Mouse (Mus musculus) neural tube, embryonic 14.5 days (tissue): ENCODE measurements at regions not wholly inside any gene's neighbourhood (a gene's known extent, or its start where the extent isn't known, plus 50 kb on each side); places are given as distances from the start of the nearest gene placed in this dataset.

Source experiments
- ATAC-seq: fragments of 200-750 bp; cut with Nextera tagmentation; 2 replicates; pipeline ENCODE4 v1.8.0; 2017; ENCODE audit warnings: low read depth, mild to moderate bottlenecking, moderate TSS enrichment, moderate library complexity
- H3K27ac ChIP-seq: fragments of 300-500 bp; sonication (generic); 2 replicates; pipeline ENCODE4 v1.5.1; 2014; ENCODE audit warnings: low read depth, mild to moderate bottlenecking, control low read depth, low read length, moderate library complexity, mixed read lengths
- H3K27me3 ChIP-seq: fragments of 300-500 bp; sonication (generic); 2 replicates; pipeline ENCODE4 v1.6.1; 2014; ENCODE audit warnings: low read length; ENCODE audit not compliant: control insufficient read depth, insufficient read depth
- H3K36me3 ChIP-seq: fragments of 300-500 bp; sonication (generic); 2 replicates; pipeline ENCODE4 v1.6.1; 2014; ENCODE audit warnings: low read length, mixed read lengths; ENCODE audit not compliant: control insufficient read depth, insufficient read depth
- H3K4me1 ChIP-seq: fragments of 300-500 bp; sonication (generic); 2 replicates; pipeline ENCODE4 v1.6.1; 2014; ENCODE audit warnings: low read length; ENCODE audit not compliant: control insufficient read depth, insufficient read depth
- H3K4me2 ChIP-seq: fragments of 300-500 bp; sonication (generic); 2 replicates; pipeline ENCODE4 v1.6.1; 2014; ENCODE audit warnings: mild to moderate bottlenecking, low read depth, low read length, control low read depth
- H3K4me3 ChIP-seq: fragments of 300-500 bp; sonication (generic); 2 replicates; pipeline ENCODE4 v1.5.1; 2014; ENCODE audit warnings: low read depth, low read length, control low read depth, mixed read lengths
- H3K9ac ChIP-seq: fragments of 300-500 bp; sonication (generic); replicated peaks from 2 replicates; pipeline ENCODE4 v1.6.1; 2014; ENCODE audit warnings: low read depth, mild to moderate bottlenecking, control low read depth, low read length, mixed read lengths
- H3K9me3 ChIP-seq: fragments of 300-500 bp; sonication (generic); 2 replicates; pipeline ENCODE4 v1.6.1; 2016; ENCODE audit warnings: low read length; ENCODE audit not compliant: control insufficient read depth
- WGBS: fragments of 180-500 bp; shearing (Covaris S2); extraction: QIAGEN DNeasy Blood & Tissue Kit; methylation state at CpG from one replicate; pipeline ENCODE4 v1.1.7; 2014; 5-methylcytosine and 5-hydroxymethylcytosine counted together

DNA sequence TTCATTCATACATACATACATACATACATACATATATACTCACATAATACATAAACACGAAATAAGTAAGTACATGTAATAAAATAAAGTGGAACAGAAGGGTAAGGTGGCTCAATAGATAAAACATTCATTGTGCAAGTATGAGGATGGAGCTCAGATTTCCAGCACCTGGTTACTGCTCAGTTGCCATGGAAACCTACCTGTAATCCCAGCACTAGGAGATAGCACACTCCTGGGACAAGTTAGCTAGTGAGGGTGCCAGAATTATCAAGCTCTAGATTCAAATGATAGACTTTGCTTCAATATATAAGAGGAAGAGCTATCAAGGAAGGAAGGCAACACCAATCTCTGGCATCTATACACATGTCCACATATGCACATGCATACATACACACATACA lies 184.8 kb upstream of the Tcf21 start:
- 0 out of 2 replicates have a peak, but pooled peaks have one; percentile 31 for ATAC-seq
- Histone ChIP-seq H3K9ac (no peak overlapping the region), H3K4me2 (no peak overlapping the region), H3K27me3 (no peaks in the 10 kb centered on the region), H3K9me3 (no peaks in the 10 kb centered on the region), H3K27ac (no peak overlapping the region), H3K4me1 (no peaks in the 10 kb centered on the region), H3K36me3 (no peaks in the 10 kb centered on the region), H3K4me3 (no peak overlapping the region)
- WGBS = 80% methylated on average over 1 of the region's 1 CpGs

DNA sequence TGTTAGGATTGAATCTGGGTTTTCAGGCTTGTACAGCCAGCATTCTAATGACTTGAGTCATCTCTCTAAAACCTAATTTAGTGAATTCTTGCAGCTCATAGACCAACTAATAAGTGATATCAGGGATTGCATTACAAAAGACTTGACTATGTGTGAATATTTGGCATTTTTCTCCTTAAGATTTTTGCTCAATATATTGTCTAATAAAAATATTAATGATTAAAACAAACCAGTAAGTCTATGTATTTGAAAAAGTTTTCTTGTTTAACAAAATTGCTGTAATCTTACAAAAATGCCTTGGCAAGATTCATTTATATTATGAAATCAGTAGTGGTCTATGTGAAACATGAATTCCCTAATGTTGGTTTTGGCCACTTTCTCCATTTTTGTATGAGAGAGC lies 183.7 kb upstream of the Tcf21 start:
- H3K4me2 ChIP-seq = no peak overlapping the region
- no peaks in the 10 kb centered on the region for H3K36me3 ChIP-seq
- H3K4me3 ChIP-seq = no peak overlapping the region
- no peaks in the 10 kb centered on the region for H3K27me3 ChIP-seq
- no peaks in the 10 kb centered on the region for H3K4me1 ChIP-seq
- H3K9me3 ChIP-seq = no peaks in the 10 kb centered on the region
- ATAC-seq = no peak
- H3K27ac ChIP-seq = no peak overlapping the region
- H3K9ac ChIP-seq = no peak overlapping the region

DNA sequence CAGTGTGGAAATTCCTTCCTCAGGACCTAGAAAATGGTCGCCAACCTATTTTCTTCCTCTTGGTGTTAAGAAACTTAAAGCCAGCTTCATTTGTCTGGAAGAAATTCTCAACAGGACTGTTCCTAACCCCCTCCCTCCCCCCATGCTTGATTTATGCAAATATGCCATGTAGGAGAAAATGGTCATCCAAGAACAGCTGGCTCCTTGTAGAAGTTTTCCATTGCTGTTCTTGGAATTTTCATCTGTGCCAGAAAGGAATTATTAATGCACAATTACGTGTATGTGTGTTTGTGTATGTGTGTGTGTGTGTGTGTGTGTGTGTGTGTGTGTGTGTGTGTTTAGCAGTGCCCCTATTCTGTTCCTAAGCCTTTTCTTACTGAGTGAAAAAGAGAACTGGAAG lies 178.6 kb upstream of the Tcf21 start:
- no peak for ATAC-seq
- H3K9me3 ChIP-seq = no peaks in the 10 kb centered on the region
- no peaks in the 10 kb centered on the region for H3K27me3 ChIP-seq
- no peak overlapping the region for H3K9ac ChIP-seq
- no peak overlapping the region for H3K4me3 ChIP-seq
- no peak overlapping the region for H3K4me2 ChIP-seq
- H3K36me3 ChIP-seq = no peaks in the 10 kb centered on the region
- no peaks in the 10 kb centered on the region for H3K4me1 ChIP-seq
- WGBS = 87% methylated on average over 2 of the region's 2 CpGs
- H3K27ac ChIP-seq = no peak overlapping the region

DNA sequence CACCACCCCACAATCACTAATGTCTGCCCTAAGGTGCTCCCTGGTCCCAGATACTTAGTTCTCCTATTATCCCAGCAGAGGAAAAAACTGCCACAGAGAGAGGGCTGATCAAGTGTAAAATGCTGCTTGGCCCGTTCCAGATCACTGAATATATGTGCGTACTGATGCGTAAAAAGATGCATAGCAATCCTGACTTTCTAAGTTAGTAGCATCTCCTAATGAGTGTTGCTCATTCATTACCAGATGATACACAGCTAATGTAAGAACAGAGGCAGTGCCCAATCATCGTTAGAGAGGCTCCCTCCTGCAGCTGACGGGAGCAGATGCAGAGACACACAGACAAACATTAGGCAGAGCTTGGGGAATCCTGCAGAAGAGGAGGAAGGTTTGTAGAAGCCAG lies 177.6 kb upstream of the Tcf21 start:
- no peaks in the 10 kb centered on the region for H3K36me3 ChIP-seq
- no peaks in the 10 kb centered on the region for H3K27me3 ChIP-seq
- H3K4me3 ChIP-seq = no peak overlapping the region
- H3K4me2 ChIP-seq = no peak overlapping the region
- 80% methylated on average over 5 of the region's 5 CpGs for WGBS
- no peaks in the 10 kb centered on the region for H3K4me1 ChIP-seq
- H3K9me3 ChIP-seq = no peaks in the 10 kb centered on the region
- no peak for ATAC-seq
- H3K27ac ChIP-seq = no peak overlapping the region
- no peak overlapping the region for H3K9ac ChIP-seq

DNA sequence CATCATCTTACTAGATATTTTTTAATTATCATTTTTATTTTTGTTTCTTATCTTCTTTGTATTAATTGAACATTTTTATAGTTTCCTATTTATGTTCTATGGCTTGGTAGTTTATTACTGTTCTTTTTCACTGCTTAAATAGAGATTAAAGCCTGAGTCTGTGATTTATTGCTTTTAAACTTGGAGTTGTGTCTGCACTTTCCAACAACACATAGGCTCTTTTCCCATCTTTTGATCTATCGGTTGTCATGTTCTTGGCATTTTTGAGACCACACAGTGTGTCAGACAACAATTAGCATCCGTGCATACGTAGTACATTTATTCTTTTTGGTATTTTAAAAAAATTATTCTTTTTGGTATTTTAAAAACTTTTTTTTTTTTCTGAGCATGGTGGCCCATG lies 173.2 kb upstream of the Tcf21 start:
- Histone ChIP-seq H3K4me2 (no peak overlapping the region), H3K4me1 (no peaks in the 10 kb centered on the region), H3K27me3 (no peaks in the 10 kb centered on the region), H3K36me3 (no peaks in the 10 kb centered on the region), H3K9ac (no peak overlapping the region), H3K4me3 (no peak overlapping the region), H3K27ac (no peak overlapping the region), H3K9me3 (no peaks in the 10 kb centered on the region)
- no peak for ATAC-seq
- 90% methylated on average over 3 of the region's 3 CpGs for whole genome bisulfite sequencing

DNA sequence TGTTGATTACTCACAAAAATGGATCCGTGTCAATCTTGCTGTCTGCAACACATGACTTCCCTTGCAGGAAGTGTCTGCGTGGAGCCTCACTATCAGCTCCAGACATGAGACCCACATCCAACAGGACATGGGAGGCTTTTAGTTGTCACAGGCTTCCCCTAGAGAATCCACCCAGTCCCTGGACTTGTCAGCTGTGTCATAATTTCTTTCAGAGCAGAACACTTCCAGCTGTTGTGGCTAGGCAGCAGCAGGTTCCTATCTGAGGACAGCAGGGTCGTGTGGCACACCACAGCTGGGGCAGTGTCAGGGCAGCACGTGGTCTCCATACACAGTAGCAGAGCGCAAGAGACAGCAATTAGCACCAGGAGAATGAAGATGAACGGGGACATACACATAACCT lies 161.8 kb upstream of the Tcf21 start:
- H3K27ac ChIP-seq = no peak overlapping the region
- no peaks in the 10 kb centered on the region for H3K36me3 ChIP-seq
- no peaks in the 10 kb centered on the region for H3K4me1 ChIP-seq
- WGBS = 79% methylated on average over 6 of the region's 6 CpGs
- no peak for ATAC-seq
- no peaks in the 10 kb centered on the region for H3K9me3 ChIP-seq
- no peak overlapping the region for H3K4me2 ChIP-seq
- H3K4me3 ChIP-seq = no peak overlapping the region
- H3K9ac ChIP-seq = no peak overlapping the region
- H3K27me3 ChIP-seq = no peaks in the 10 kb centered on the region

DNA sequence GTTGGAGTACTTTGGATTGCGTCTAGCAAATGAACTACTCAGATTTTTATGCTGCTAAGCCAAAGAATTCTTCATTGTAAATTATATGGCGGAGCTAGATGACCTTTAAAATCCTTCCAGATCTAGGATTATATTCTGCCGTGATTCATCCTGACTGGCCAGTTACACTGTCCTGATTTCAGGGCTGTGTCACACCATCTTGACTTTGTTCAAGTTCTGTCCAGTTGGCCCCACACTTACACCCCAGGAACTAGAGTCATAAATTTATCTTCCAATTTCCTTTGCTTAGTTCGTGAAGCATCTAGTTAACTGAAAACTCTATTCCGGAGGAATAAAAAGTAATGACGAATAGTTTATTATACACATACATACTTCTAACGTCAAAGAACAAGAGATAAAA lies 158.5 kb upstream of the Tcf21 start:
- Histone ChIP-seq H3K4me3 (no peak overlapping the region), H3K9ac (no peak overlapping the region), H3K27me3 (no peaks in the 10 kb centered on the region), H3K4me1 (no peaks in the 10 kb centered on the region), H3K9me3 (no peaks in the 10 kb centered on the region), H3K27ac (no peak overlapping the region), H3K4me2 (no peak overlapping the region), H3K36me3 (no peaks in the 10 kb centered on the region)
- no peak for ATAC-seq
- 94% methylated on average over 7 of the region's 7 CpGs for WGBS

DNA sequence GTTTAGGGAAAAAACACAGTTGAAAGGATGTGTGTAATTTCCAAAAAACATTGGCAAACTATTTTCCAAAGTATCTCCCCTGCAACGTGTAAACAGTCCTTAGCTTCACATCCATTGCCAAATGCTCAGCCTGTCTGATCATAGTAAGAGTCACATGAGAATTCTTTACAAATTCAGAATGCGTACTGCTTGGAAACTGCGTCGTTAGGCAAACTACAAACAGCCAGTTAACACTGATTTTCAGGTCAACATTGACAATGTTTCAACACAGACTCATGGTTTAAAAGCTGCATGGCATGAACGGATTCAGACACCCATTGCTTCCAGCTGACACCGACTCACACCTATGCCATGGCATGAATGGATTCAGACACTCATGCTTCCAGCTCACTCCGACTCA lies 137.0 kb upstream of the Tcf21 start:
- 84% methylated on average over 7 of the region's 7 CpGs for whole genome bisulfite sequencing
- ATAC-seq = no peak
- Histone ChIP-seq H3K4me1 (no peaks in the 10 kb centered on the region), H3K36me3 (no peaks in the 10 kb centered on the region), H3K27me3 (no peaks in the 10 kb centered on the region), H3K9me3 (no peaks in the 10 kb centered on the region), H3K9ac (no peak overlapping the region), H3K27ac (no peak overlapping the region), H3K4me2 (no peak overlapping the region), H3K4me3 (no peak overlapping the region)

DNA sequence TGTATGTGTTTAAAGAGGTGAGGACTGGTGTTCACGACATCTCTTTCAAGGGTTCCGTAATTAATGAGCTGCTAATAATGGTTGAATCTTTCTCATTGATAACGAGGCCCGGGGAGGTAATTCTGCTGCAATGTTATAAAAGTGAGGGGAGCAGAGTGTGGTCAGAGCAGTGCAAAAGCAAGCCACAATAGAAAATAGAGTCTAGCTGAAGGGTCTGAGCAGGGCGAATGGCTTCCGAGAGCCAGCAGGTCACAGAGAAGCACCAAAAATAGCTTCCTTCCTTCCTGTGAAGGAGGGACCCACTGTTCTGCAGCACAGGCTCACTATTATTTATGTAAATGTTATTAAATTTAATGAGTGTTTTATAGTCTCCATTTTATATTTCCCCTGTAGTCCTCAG lies 133.3 kb upstream of the Tcf21 start:
- no peaks in the 10 kb centered on the region for H3K36me3 ChIP-seq
- H3K9me3 ChIP-seq = no peaks in the 10 kb centered on the region
- no peak for ATAC-seq
- no peak overlapping the region for H3K9ac ChIP-seq
- no peaks in the 10 kb centered on the region for H3K27me3 ChIP-seq
- no peak overlapping the region for H3K4me3 ChIP-seq
- H3K4me2 ChIP-seq = no peak overlapping the region
- H3K27ac ChIP-seq = no peak overlapping the region
- H3K4me1 ChIP-seq = no peaks in the 10 kb centered on the region
- 55% methylated on average over 6 of the region's 6 CpGs for WGBS

DNA sequence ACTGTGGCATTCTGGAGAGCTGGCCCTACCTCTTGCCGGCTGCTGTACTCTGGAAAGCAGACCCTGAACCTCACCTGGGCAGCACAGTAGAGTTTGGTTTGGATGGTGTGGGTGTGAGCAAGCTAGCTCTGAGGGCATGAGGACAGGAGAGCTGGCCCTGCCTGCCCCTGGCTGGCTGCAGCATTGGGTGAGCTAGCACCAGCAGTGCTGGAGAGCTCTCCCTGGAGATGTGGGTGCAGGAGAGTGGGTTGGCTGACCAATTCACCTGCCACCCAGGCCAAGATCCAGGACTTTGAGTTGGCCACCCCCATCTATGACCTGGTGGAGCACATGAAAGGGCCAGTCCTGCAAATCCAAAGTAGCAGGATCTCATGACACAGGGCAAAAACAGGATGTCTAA lies 124.3 kb upstream of the Tcf21 start:
- Histone ChIP-seq H3K4me2 (no peak overlapping the region), H3K36me3 (no peaks in the 10 kb centered on the region), H3K9ac (no peak overlapping the region), H3K9me3 (no peaks in the 10 kb centered on the region), H3K4me3 (no peak overlapping the region), H3K27me3 (no peaks in the 10 kb centered on the region), H3K4me1 (no peaks in the 10 kb centered on the region), H3K27ac (no peak overlapping the region)
- WGBS = 91% methylated on average over 1 of the region's 1 CpGs
- ATAC-seq = no peak
